Mouse (Mus musculus) layer of hippocampus, postnatal 10 days (tissue): ENCODE measurements at regions not wholly inside any gene's neighbourhood (a gene's known extent, or its start where the extent isn't known, plus 50 kb on each side); places are given as distances from the start of the nearest gene placed in this dataset.

Source experiments
- DNase-seq, 2 experiments: peaks; one replicate each; pipeline ENCODE4 v3.0.0; 2021; ENCODE audit warnings: low spot score in 2 of 2

DNA sequence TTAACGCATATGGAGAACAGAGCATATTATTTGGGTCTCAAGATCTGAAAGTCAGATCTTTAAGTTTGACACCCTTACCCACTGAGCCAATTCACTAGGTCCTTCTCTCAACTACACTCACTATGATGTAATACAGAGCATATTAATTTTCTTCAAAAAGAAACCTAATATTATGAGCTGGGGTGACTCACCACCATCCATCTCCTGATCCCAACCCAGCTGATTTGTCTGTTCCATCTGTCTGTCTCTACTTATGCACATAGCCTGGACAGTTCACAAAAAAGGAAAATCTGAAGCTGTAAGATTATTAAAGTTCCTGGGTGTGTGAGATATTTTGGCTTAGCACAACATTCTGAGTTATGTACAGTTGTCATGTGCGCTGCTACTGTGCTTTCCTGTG lies 108.2 kb upstream of the Rarb start:
- DNase-seq: no peak

DNA sequence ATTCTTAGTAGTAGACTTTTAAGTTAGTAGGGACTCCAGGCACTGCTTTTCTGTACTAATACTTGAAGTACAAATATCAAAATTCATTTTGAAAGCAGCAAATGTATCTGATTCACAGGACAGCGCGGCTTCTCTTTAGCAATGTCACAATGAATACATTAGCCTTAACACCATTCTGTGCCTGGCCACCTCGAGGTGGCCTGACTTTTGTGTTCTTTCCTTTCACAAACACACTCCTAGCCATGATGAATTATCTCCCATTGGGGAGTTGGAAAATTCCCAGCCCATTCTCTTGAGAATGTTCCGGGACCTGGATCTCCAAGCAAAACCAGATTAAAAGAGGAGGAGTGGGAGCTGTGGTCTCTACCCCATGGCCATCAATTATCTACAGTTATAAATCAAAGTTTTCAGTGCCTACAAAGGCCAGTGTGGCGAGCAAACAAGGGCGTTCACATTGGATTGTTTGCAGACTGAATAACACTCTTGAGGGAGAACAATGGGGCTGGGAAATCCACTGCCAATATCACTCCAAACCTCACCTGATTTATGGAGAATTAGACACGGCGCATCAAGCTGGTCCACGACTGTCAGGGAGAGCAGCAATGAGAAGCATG lies 82.7 kb upstream of the Rarb start:
- no peak for DNase-seq

DNA sequence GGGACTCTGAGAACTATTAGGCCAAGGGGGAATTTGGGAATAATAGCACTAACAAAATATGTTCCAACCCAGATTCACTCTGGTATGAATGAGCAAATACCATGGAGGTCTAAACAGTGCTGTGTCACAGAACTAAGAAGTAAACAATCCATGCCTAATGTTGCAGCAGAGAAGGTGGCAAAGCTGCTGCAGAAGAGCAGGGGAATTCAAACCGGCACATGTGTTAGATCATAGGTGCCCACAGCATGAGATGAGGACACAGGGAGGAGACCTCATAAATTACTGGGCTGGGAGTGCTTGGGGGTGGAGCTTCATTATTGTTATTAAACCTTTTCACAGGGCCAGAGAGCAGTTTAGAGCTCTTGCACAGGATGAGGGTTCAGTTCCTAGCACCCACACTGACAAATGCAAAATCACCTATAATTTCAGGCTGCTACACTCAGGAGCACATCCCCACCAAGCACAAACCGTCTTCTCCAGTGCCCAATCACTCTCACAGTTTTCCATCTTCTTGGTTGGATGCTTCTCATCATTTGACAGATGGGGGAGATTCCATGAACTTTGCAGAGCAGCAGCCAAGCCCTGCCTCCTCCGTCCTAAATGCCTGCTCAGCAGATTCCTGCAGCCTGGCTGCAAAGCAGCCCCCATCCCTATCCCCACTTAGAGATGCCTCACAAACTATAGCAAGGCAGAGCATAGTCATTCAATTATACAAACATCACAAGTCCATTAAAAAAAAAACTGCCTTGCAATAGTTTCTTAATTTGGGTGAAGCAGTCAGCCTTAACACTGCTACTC lies 79.0 kb upstream of the Rarb start:
- DNase-seq: no peak

DNA sequence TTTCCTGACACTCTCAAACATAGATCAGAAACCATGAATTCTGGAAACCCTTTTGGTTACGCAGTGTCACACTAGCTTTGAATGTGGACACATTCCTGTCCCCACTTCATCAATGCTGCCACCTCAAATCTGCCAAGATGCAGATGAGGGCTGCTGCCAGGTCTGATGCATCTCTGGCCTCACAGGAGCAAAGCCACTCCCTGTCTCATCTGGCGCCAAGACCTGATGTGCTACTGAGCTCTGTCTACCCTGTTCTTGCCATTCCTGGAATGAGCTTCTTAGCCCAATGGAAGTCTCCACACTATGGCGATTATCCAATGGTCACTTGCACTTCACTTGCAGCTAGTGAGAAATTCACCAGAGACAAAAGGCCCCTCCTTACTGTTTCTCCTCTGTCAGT lies 78.0 kb upstream of the Rarb start:
- DNase-seq: no peak

DNA sequence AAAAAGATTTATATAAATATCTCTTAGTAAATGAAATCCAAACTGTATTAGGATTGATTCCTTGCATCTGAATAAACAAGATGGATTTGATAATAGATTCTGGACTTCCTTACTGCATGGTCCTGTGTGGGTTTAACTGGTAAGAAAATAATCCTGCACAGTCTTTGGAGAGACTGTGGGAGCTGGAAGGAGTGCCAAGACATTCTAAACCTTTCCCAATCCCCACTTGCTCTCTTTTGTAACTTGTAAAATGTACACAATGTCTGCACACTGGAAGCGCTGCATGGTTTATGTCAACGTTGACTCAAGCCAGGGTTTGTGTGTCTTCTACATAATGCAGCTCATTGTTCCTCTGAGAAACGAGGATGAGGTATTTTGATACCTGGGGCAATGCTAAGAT lies 62.3 kb upstream of the Rarb start:
- DNase-seq: no peak

DNA sequence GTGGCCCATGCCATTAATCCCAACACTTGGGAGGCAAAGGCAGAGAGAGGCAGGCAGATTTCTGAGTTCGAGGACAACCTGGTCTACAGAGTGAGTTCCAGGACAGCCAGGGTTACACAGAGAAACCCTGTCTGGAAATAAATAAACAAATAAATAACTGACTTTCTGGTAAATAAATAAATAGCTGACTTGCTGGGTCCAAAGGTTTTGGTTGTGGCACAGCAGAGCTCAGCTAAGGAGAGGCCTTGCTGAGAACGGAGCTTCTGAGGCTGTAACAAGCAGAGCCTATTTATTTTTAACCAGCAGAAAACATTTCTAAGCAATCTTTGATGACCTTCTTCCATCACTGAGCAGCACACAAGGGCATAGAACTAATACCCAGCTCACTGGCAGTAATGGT lies 50.3 kb upstream of the Rarb start:
- DNase-seq: no peak
